Mouse (Mus musculus) ES-Bruce4 (cell line): ENCODE results near the gene 5430403G16Rik.
"Not testable (repeated sequence)": the region's sequence is repeated elsewhere in the genome, so short reads cannot be mapped to it uniquely, and the experiment has no call there.

ENCODE experiments used
- CTCF ChIP-seq: IDR thresholded peaks from one replicate; pipeline ENCODE4 v1.8.1; 2011; ENCODE audit warnings: low read depth, low read length
- POLR2A ChIP-seq: IDR thresholded peaks from one replicate; pipeline ENCODE4 v1.8.1; 2011; ENCODE audit warnings: low read length; ENCODE audit not compliant: insufficient read depth

GRCm38 (mm10) chr5:109691205-109691965 lies 544 bp upstream of the 5430403G16Rik start:
- not testable (repeated sequence) for TF ChIP-seq POLR2A, CTCF
